Mouse (Mus musculus): ENCODE data around the gene Mrpl23. TPM values are rescaled to one million over a fixed set of nuclear protein-coding genes. Genes with fewer than 3 reads are reported as not detected.

The Mrpl23 gene
- polyA plus RNA-seq, 1 experiment = 10.5 TPM

- H3K36me3 ChIP-seq (ENCODE audit: control insufficient read depth, insufficient read depth, low read length) = peaks cover 2% of the 10 kb centered on the region
- no peak overlapping the region for H3K27ac ChIP-seq (ENCODE audit: insufficient read depth, low read depth, low read length)
- TF ChIP-seq POLR2A (IDR thresholded peaks at IDR 0.05; ENCODE audit: low read depth, low read length) (no peak), CTCF (IDR thresholded peaks at IDR 0.05; ENCODE audit: extremely low read depth, insufficient read length, insufficient replicate concordance, low read depth, low read length) (no peak)
- WGBS = 78% methylated on average over 3 of the region's 3 CpGs
- H3K4me3 ChIP-seq (ENCODE audit: low read depth, low read length) = no peak overlapping the region
- H3K4me1 ChIP-seq (ENCODE audit: control insufficient read depth, insufficient read depth, insufficient read length, low read length) = no peaks in the 10 kb centered on the region
- H3K27me3 ChIP-seq (ENCODE audit: control insufficient read depth, insufficient read depth, low read length) = no peaks in the 10 kb centered on the region
Observed at GRCm38 (mm10) chr7:142496158-142496557, 36.3 kb upstream of the Mrpl23 start.

GRCm38 (mm10) chr7:142496800-142497199 lies 35.7 kb upstream of the Mrpl23 start:
- no peaks in the 10 kb centered on the region for H3K27me3 ChIP-seq (ENCODE audit: control insufficient read depth, insufficient read depth, low read length)
- H3K36me3 ChIP-seq (ENCODE audit: control insufficient read depth, insufficient read depth, low read length) = no peaks in the 10 kb centered on the region; the same call in 1 of the 2 replicates
- no peaks in the 10 kb centered on the region for H3K4me1 ChIP-seq (ENCODE audit: control insufficient read depth, insufficient read depth, insufficient read length, low read length)
- H3K27ac ChIP-seq (ENCODE audit: insufficient read depth, low read depth, low read length) = no peak overlapping the region
- H3K4me3 ChIP-seq (ENCODE audit: low read depth, low read length) = no peak overlapping the region
- 80% methylated on average over 5 of the region's 5 CpGs for WGBS
- TF ChIP-seq POLR2A (IDR thresholded peaks at IDR 0.05; ENCODE audit: low read depth, low read length) (no peak), CTCF (IDR thresholded peaks at IDR 0.05; ENCODE audit: extremely low read depth, insufficient read length, insufficient replicate concordance, low read depth, low read length) (peak; percentile 30; the same call in 1 of the 2 replicates)

- no peaks in the 10 kb centered on the region for H3K27me3 ChIP-seq (ENCODE audit: control insufficient read depth, insufficient read depth, low read length)
- 78% methylated on average over 2 of the region's 2 CpGs for WGBS
- TF ChIP-seq POLR2A (IDR thresholded peaks at IDR 0.05; ENCODE audit: low read depth, low read length) (no peak), CTCF (IDR thresholded peaks at IDR 0.05; ENCODE audit: extremely low read depth, insufficient read length, insufficient replicate concordance, low read depth, low read length) (peak; percentile 54; the same call in 1 of the 2 replicates)
- no peaks in the 10 kb centered on the region for H3K36me3 ChIP-seq (ENCODE audit: control insufficient read depth, insufficient read depth, low read length)
- no peak overlapping the region for H3K4me3 ChIP-seq (ENCODE audit: low read depth, low read length)
- no peak overlapping the region for H3K27ac ChIP-seq (ENCODE audit: insufficient read depth, low read depth, low read length)
- no peaks in the 10 kb centered on the region for H3K4me1 ChIP-seq (ENCODE audit: control insufficient read depth, insufficient read depth, insufficient read length, low read length)
Observed at GRCm38 (mm10) chr7:142497775-142498174, 34.7 kb upstream of the Mrpl23 start.

GRCm38 (mm10) chr7:142498575-142498974 lies 33.9 kb upstream of the Mrpl23 start, which contains the start of gene Tnnt3:
TSS of gene Tnnt3 (plus strand) at chr7:142498836.
- no peaks in the 10 kb centered on the region for H3K36me3 ChIP-seq (ENCODE audit: control insufficient read depth, insufficient read depth, low read length)
- H3K27me3 ChIP-seq (ENCODE audit: control insufficient read depth, insufficient read depth, low read length) = no peaks in the 10 kb centered on the region
- WGBS = 100% methylated on average over 2 of the region's 2 CpGs
- H3K27ac ChIP-seq (ENCODE audit: insufficient read depth, low read depth, low read length) = no peak within 1 kb of the TSS
- TF ChIP-seq CTCF (IDR thresholded peaks at IDR 0.05; ENCODE audit: extremely low read depth, insufficient read length, insufficient replicate concordance, low read depth, low read length) = no peak
- no peak for TF ChIP-seq POLR2A (IDR thresholded peaks at IDR 0.05; ENCODE audit: low read depth, low read length)
- no peaks in the 10 kb centered on the region for H3K4me1 ChIP-seq (ENCODE audit: control insufficient read depth, insufficient read depth, insufficient read length, low read length)
- H3K4me3 ChIP-seq (ENCODE audit: low read depth, low read length) = no peak within 1 kb of the TSS

- 39% methylated on average over 5 of the region's 5 CpGs for WGBS
- Histone ChIP-seq H3K27me3 (ENCODE audit: control insufficient read depth, insufficient read depth, low read length) (no peaks in the 10 kb centered on the region), H3K4me1 (ENCODE audit: control insufficient read depth, insufficient read depth, insufficient read length, low read length) (no peaks in the 10 kb centered on the region), H3K4me3 (ENCODE audit: low read depth, low read length) (no peak overlapping the region), H3K27ac (ENCODE audit: insufficient read depth, low read depth, low read length) (no peak overlapping the region), H3K36me3 (ENCODE audit: control insufficient read depth, insufficient read depth, low read length) (no peaks in the 10 kb centered on the region)
- TF ChIP-seq POLR2A (IDR thresholded peaks at IDR 0.05; ENCODE audit: low read depth, low read length) (no peak), CTCF (IDR thresholded peaks at IDR 0.05; ENCODE audit: extremely low read depth, insufficient read length, insufficient replicate concordance, low read depth, low read length) (no peak)
Observed at GRCm38 (mm10) chr7:142499010-142499721, 33.3 kb upstream of the Mrpl23 start.

GRCm38 (mm10) chr7:142500032-142500431 lies 32.5 kb upstream of the Mrpl23 start:
- Histone ChIP-seq H3K4me3 (ENCODE audit: low read depth, low read length) (no peak overlapping the region), H3K36me3 (ENCODE audit: control insufficient read depth, insufficient read depth, low read length) (no peaks in the 10 kb centered on the region), H3K4me1 (ENCODE audit: control insufficient read depth, insufficient read depth, insufficient read length, low read length) (no peaks in the 10 kb centered on the region), H3K27ac (ENCODE audit: insufficient read depth, low read depth, low read length) (no peak overlapping the region), H3K27me3 (ENCODE audit: control insufficient read depth, insufficient read depth, low read length) (no peaks in the 10 kb centered on the region)
- 69% methylated on average over 1 of the region's 1 CpGs for WGBS
- TF ChIP-seq CTCF (IDR thresholded peaks at IDR 0.05; ENCODE audit: extremely low read depth, insufficient read length, insufficient replicate concordance, low read depth, low read length) = no peak
- TF ChIP-seq POLR2A (IDR thresholded peaks at IDR 0.05; ENCODE audit: low read depth, low read length) = no peak

GRCm38 (mm10) chr7:142503206-142503605 lies 29.3 kb upstream of the Mrpl23 start:
- WGBS = 64% methylated on average over 4 of the region's 4 CpGs

More at GRCm38 (mm10) chr7:142503206-142503605, 29.3 kb upstream of the Mrpl23 start:
- H3K4me3 ChIP-seq (ENCODE audit: low read depth, low read length) = no peak overlapping the region
- no peaks in the 10 kb centered on the region for H3K27me3 ChIP-seq (ENCODE audit: control insufficient read depth, insufficient read depth, low read length)
- no peaks in the 10 kb centered on the region for H3K36me3 ChIP-seq (ENCODE audit: control insufficient read depth, insufficient read depth, low read length)
- no peak overlapping the region for H3K27ac ChIP-seq (ENCODE audit: insufficient read depth, low read depth, low read length)
- no peaks in the 10 kb centered on the region for H3K4me1 ChIP-seq (ENCODE audit: control insufficient read depth, insufficient read depth, insufficient read length, low read length)
- TF ChIP-seq CTCF (IDR thresholded peaks at IDR 0.05; ENCODE audit: extremely low read depth, insufficient read length, insufficient replicate concordance, low read depth, low read length) = no peak
- no peak for TF ChIP-seq POLR2A (IDR thresholded peaks at IDR 0.05; ENCODE audit: low read depth, low read length)

Data from small intestine, adult 2 months (tissue).